Mouse (Mus musculus) ES-Bruce4 (cell line): ENCODE results near the gene Nek4. TPM values are rescaled to one million over a fixed set of nuclear protein-coding genes. Genes with fewer than 3 reads are reported as not detected.

Source experiments
- H3K27ac ChIP-seq: 2 replicates; pipeline ENCODE4 v1.5.1; 2012; ENCODE audit warnings: low read length, inconsistent platforms; ENCODE audit not compliant: insufficient read depth
- H3K27me3 ChIP-seq: 2 replicates; pipeline ENCODE4 v1.6.1; 2012; ENCODE audit warnings: mild to moderate bottlenecking, low read length, inconsistent platforms; ENCODE audit not compliant: control insufficient read depth, poor library complexity, insufficient read depth, severe bottlenecking
- H3K36me3 ChIP-seq: 2 replicates; pipeline ENCODE4 v1.6.1; 2012; ENCODE audit warnings: inconsistent platforms, mild to moderate bottlenecking, low read length, moderate library complexity; ENCODE audit not compliant: control insufficient read depth, poor library complexity, insufficient read depth, severe bottlenecking
- H3K4me1 ChIP-seq: one replicate; pipeline ENCODE4 v1.8.1; 2011; ENCODE audit warnings: low read length; ENCODE audit not compliant: control insufficient read depth, insufficient read depth
- H3K4me3 ChIP-seq: 2 replicates; pipeline ENCODE4 v1.5.1; 2011; ENCODE audit warnings: low read depth, mild to moderate bottlenecking, low read length
- H3K9ac ChIP-seq: 2 replicates; pipeline ENCODE4 v1.6.1; 2012; ENCODE audit warnings: low read depth, mild to moderate bottlenecking, inconsistent platforms; ENCODE audit not compliant: poor library complexity, severe bottlenecking
- H3K9me3 ChIP-seq: replicated peaks from 2 replicates; pipeline ENCODE4 v1.6.1; 2012; ENCODE audit warnings: mild to moderate bottlenecking, low read length, inconsistent platforms; ENCODE audit not compliant: control insufficient read depth, poor library complexity, insufficient read depth, severe bottlenecking
- CTCF ChIP-seq: IDR thresholded peaks from one replicate; pipeline ENCODE4 v1.8.1; 2011; ENCODE audit warnings: low read depth, low read length
- EP300 ChIP-seq: IDR thresholded peaks from 2 replicates; pipeline ENCODE4 v1.6.1; 2011; ENCODE audit warnings: low read depth, low read length; ENCODE audit not compliant: insufficient read depth
- POLR2A ChIP-seq: IDR thresholded peaks from one replicate; pipeline ENCODE4 v1.8.1; 2011; ENCODE audit warnings: low read length; ENCODE audit not compliant: insufficient read depth
- polyA plus RNA-seq: library from polyadenylated mRNA; stranded (reverse); fragments of >200 nt; gene quantifications from 2 replicates; pipeline ENCODE4 v1.2.4, GENCODE M21; 2011; ENCODE audit warnings: low read depth; ENCODE audit not compliant: missing spikeins, insufficient read depth, insufficient read length

Gene Nek4
- polyA plus RNA-seq, 1 experiment: 17.7 TPM

- Histone ChIP-seq H3K4me3 (no peak overlapping the region), H3K36me3 (no peaks in the 10 kb centered on the region), H3K27ac (no peak overlapping the region), H3K9ac (no peak overlapping the region), H3K9me3 (no peaks in the 10 kb centered on the region), H3K4me1 (no peaks in the 10 kb centered on the region), H3K27me3 (no peaks in the 10 kb centered on the region)
- TF ChIP-seq CTCF (no peak), POLR2A (no peak), EP300 (no peak)
These were observed 6.4 kb upstream of the Nek4 start for GRCm38 (mm10) chr14:30944745-30945144.

GRCm38 (mm10) chr14:30949986-30950385 is 1.2 kb upstream of the Nek4 start:
- no peak overlapping the region for H3K27ac ChIP-seq
- H3K9ac ChIP-seq: no peak overlapping the region
- no peaks in the 10 kb centered on the region for H3K9me3 ChIP-seq
- H3K36me3 ChIP-seq: no peaks in the 10 kb centered on the region
- H3K4me1 ChIP-seq: peaks cover 2% of the 10 kb centered on the region
- no peaks in the 10 kb centered on the region for H3K27me3 ChIP-seq
- no peak for TF ChIP-seq POLR2A
- TF ChIP-seq CTCF: no peak
- TF ChIP-seq EP300: no peak
- no peak overlapping the region for H3K4me3 ChIP-seq

GRCm38 (mm10) chr14:30958517-30958916 is 7.3 kb downstream of the Nek4 start:
- Histone ChIP-seq H3K4me1 (no peaks in the 10 kb centered on the region), H3K36me3 (peaks cover 4% of the 10 kb centered on the region), H3K9me3 (no peaks in the 10 kb centered on the region), H3K4me3 (no peak overlapping the region), H3K27me3 (no peaks in the 10 kb centered on the region), H3K9ac (no peak overlapping the region), H3K27ac (no peak overlapping the region)
- no peak for TF ChIP-seq CTCF
- no peak for TF ChIP-seq POLR2A
- TF ChIP-seq EP300: no peak

- TF ChIP-seq EP300: no peak
- TF ChIP-seq CTCF: no peak
- TF ChIP-seq POLR2A: no peak
- Histone ChIP-seq H3K4me3 (no peak overlapping the region), H3K36me3 (peaks cover 4% of the 10 kb centered on the region)
These were observed 7.9 kb downstream of the Nek4 start for GRCm38 (mm10) chr14:30959031-30959430.

GRCm38 (mm10) chr14:30960366-30960765 is 9.2 kb downstream of the Nek4 start:
- TF ChIP-seq POLR2A (no peak), CTCF (no peak), EP300 (no peak)
- Histone ChIP-seq H3K9ac (no peak overlapping the region), H3K9me3 (no peaks in the 10 kb centered on the region), H3K36me3 (peaks cover 4% of the 10 kb centered on the region), H3K4me3 (no peak overlapping the region), H3K4me1 (no peaks in the 10 kb centered on the region), H3K27me3 (no peaks in the 10 kb centered on the region), H3K27ac (no peak overlapping the region)

More at GRCm38 (mm10) chr14:30959031-30959430, 7.9 kb downstream of the Nek4 start:
- no peaks in the 10 kb centered on the region for H3K27me3 ChIP-seq
- no peak overlapping the region for H3K27ac ChIP-seq
- H3K9me3 ChIP-seq: no peaks in the 10 kb centered on the region
- no peaks in the 10 kb centered on the region for H3K4me1 ChIP-seq
- H3K9ac ChIP-seq: no peak overlapping the region

GRCm38 (mm10) chr14:30974204-30974603 is 23.0 kb downstream of the Nek4 start:
- no peak overlapping the region for H3K27ac ChIP-seq
- no peaks in the 10 kb centered on the region for H3K27me3 ChIP-seq

More at GRCm38 (mm10) chr14:30974204-30974603, 23.0 kb downstream of the Nek4 start:
- H3K4me3 ChIP-seq: no peak overlapping the region
- no peaks in the 10 kb centered on the region for H3K9me3 ChIP-seq
- H3K36me3 ChIP-seq: no peaks in the 10 kb centered on the region
- H3K9ac ChIP-seq: no peak overlapping the region
- H3K4me1 ChIP-seq: no peaks in the 10 kb centered on the region
- TF ChIP-seq CTCF (no peak), EP300 (no peak), POLR2A (no peak)
